15 mouse cellular contexts compared by ENCODE assay signal in the genomic region with DNA sequence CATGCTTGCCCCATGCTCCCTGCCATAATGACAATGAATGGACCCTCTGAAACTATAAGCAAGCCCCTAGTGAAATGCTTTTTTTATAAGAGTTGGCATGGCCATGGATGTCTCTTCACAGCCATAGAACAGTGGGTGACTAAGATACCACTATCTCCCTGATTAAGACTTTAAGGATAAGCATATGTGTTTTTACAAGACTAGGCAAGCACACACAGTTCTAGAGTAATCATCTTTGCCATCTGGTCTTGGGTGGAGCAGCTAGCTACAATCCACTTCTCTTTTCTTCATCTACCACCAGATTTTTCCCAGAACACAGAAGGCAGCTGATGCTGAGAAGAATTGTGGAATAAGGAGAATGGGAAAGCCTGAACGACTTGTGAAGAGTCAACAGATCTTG. TPM values are rescaled to one million over a fixed set of nuclear protein-coding genes. Genes with fewer than 3 reads are reported as not detected.
"Had no signal": no experiment of that assay in that cellular context is flagged by ENCODE, and none has a peak within 500 bp of the region (broad histone marks: within the 10 kb centered on the region; RNA-seq: fewer than 3 reads in every experiment).

No protein-coding gene starts in this region.

- H3K4me3 ChIP-seq: intestine, embryonic 15.5 days; limb, embryonic 13.5 days; liver, embryonic 13.5 days; megakaryocyte, embryonic 14.5 days; midbrain, embryonic 12.5 days had no signal

- H3K36me3 ChIP-seq: intestine, embryonic 15.5 days; limb, embryonic 13.5 days; liver, embryonic 13.5 days; midbrain, embryonic 12.5 days had no signal

- H3K27me3 ChIP-seq: intestine, embryonic 15.5 days; limb, embryonic 13.5 days; liver, embryonic 13.5 days; megakaryocyte, embryonic 14.5 days; midbrain, embryonic 12.5 days had no signal

- H3K27ac ChIP-seq: intestine, embryonic 15.5 days; limb, embryonic 13.5 days; liver, embryonic 13.5 days; midbrain, embryonic 12.5 days; stomach, postnatal 0 days had no signal

- ATAC-seq: intestine, embryonic 15.5 days; midbrain, embryonic 16.5 days had no signal

- H3K9me3 ChIP-seq: intestine, embryonic 15.5 days; limb, embryonic 13.5 days; liver, embryonic 13.5 days; midbrain, embryonic 12.5 days had no signal

- H3K4me1 ChIP-seq: intestine, embryonic 15.5 days; limb, embryonic 13.5 days; liver, embryonic 13.5 days; megakaryocyte, embryonic 14.5 days; midbrain, embryonic 12.5 days had no signal

- DNase-seq: kidney, adult 18-20 months; kidney, postnatal 10 days; left cerebral cortex, postnatal 4 days; liver, embryonic 13.5 days; lung, adult 2 months; lung, postnatal 10 days; lung, postnatal 4 days; right cerebral cortex, postnatal 25 days had no signal

- H3K9ac ChIP-seq: intestine, embryonic 15.5 days; limb, embryonic 13.5 days; liver, embryonic 13.5 days; midbrain, embryonic 12.5 days had no signal

- H3K4me2 ChIP-seq: intestine, embryonic 15.5 days; limb, embryonic 13.5 days; liver, embryonic 13.5 days; midbrain, embryonic 12.5 days had no signal

RNA-seq across cellular contexts. Expression of a gene that starts 17.7 kb away (rescaled TPM):
- polyA plus RNA-seq: liver, embryonic 13.5 days; neural tube, embryonic 14.5 days had no signal
